Comparison of ENCODE assay signal across 9 mouse cellular contexts in genomic region chr9:84466741-84467140, GRCm38 (mm10).
A peak's percentile ranks its signal among the peaks of the same experiment; 100 is the strongest.
DNase-seq lines count a peak whose midpoint lies in the region; TF ChIP-seq lines count a peak whose summit lies in the region.
"Had no signal": no experiment of that assay in that cellular context is flagged by ENCODE, and none has a peak within 500 bp of the region (broad histone marks: within the 10 kb centered on the region; RNA-seq: fewer than 3 reads in every experiment).

No protein-coding gene starts in this region.

- H3K4me3 ChIP-seq in left cerebral cortex, adult 2 months: no peak overlapping the region
- H3K4me3 ChIP-seq in lung, adult 2 months (replicated peaks; ENCODE audit: extremely low read depth, low read depth, low read length): no peak overlapping the region
- H3K4me3 ChIP-seq: erythroblast, embryonic 14.5 days; lung, embryonic 15.5 days had no signal

- 10% methylated on average over 3 of the region's 3 CpGs for WGBS in lung, adult 2 months

- peak; percentile 48 for TF ChIP-seq CTCF in left cerebral cortex, adult 2 months (IDR thresholded peaks at IDR 0.05)
- TF ChIP-seq CTCF in lung, adult 2 months (IDR thresholded peaks at IDR 0.05; ENCODE audit: insufficient read depth, low read length): no peak

- no peaks in the 10 kb centered on the region for H3K4me1 ChIP-seq in lung, adult 2 months (ENCODE audit: control insufficient read depth, insufficient read depth, low read length)
- H3K4me1 ChIP-seq: lung, embryonic 15.5 days had no signal

- TF ChIP-seq POLR2A in lung, adult 2 months (IDR thresholded peaks at IDR 0.05; ENCODE audit: borderline replicate concordance, extremely low read depth, low read depth, low read length): no peak

- no peak for DNase-seq in left cerebral cortex, adult 2 months (ENCODE audit: extremely low spot score in 1 of 2, low spot score in 2 of 2)
- no peak for DNase-seq in left cerebral cortex, postnatal 36 days (ENCODE audit: low spot score in 2 of 2)
- peak; percentile 2 for DNase-seq in MEL-GATA-1-ER (ENCODE audit: extremely low read depth, low read depth)
- peak; percentile 55 for DNase-seq in adrenal gland, postnatal 10 days
- DNase-seq in heart, postnatal 36 days: peak; percentile 30 to 31
- peak; percentile 12 for DNase-seq in lung, adult 2 months
- no peak for DNase-seq in spleen, adult 12 weeks (ENCODE audit: low spot score)

- H3K27ac ChIP-seq in left cerebral cortex, adult 2 months: no peak overlapping the region
- H3K27ac ChIP-seq: lung, embryonic 15.5 days had no signal

- intact Hi-C loops in left cerebral cortex, adult 2 months (cut with DNase I): loop anchor here (5.0 kb wide), 2 partner anchors 861 to 1216 kb away; partner anchors contain the start of gene Tent5a
- intact Hi-C loops in left cerebral cortex, postnatal 36 days (cut with DNase I): no loop called here
- intact Hi-C loops in heart, postnatal 36 days (cut with DNase I): loop anchor here (1.0 to 10.0 kb wide), 4 partner anchors 512 to 1226 kb away; no protein-coding TSS in a partner anchor

Comparison
In these comparisons a context has a peak if more than half of its experiments do, and no peak if none do; other contexts are left out.
1. DNase-seq: peak in MEL-GATA-1-ER (single experiment), adrenal gland, postnatal 10 days (single experiment), heart, postnatal 36 days (2 of 2) and lung, adult 2 months (single experiment); none in left cerebral cortex, adult 2 months (0 of 2), left cerebral cortex, postnatal 36 days (0 of 2) and spleen, adult 12 weeks (single experiment).